Mouse (Mus musculus) ES-E14 (cell line): ENCODE measurements at regions not wholly inside any gene's neighbourhood (a gene's known extent, or its start where the extent isn't known, plus 50 kb on each side); places are given as distances from the start of the nearest gene placed in this dataset.

Experiments used
- CHD2 ChIP-seq: IDR thresholded peaks from 2 replicates; pipeline ENCODE4 v1.6.1; 2014; ENCODE audit warnings: mild to moderate bottlenecking, low read depth, low read length, inconsistent platforms
- HCFC1 ChIP-seq: IDR thresholded peaks from 2 replicates; pipeline ENCODE4 v1.6.1; 2012; ENCODE audit warnings: low read length, inconsistent platforms, borderline replicate concordance; ENCODE audit not compliant: insufficient read depth
- MAFK ChIP-seq: IDR thresholded peaks from 2 replicates; pipeline ENCODE4 v1.6.1; 2014; ENCODE audit warnings: mild to moderate bottlenecking, low read depth, low read length, inconsistent platforms; ENCODE audit not compliant: insufficient read depth
- ZC3H11A ChIP-seq: IDR thresholded peaks from 2 replicates; pipeline ENCODE4 v1.6.1; 2012; ENCODE audit warnings: low read depth, mild to moderate bottlenecking, inconsistent platforms, low read length, borderline replicate concordance
- ZNF384 ChIP-seq: IDR thresholded peaks from 2 replicates; pipeline ENCODE4 v1.6.1; 2012; ENCODE audit warnings: low read depth, low read length, inconsistent platforms

DNA sequence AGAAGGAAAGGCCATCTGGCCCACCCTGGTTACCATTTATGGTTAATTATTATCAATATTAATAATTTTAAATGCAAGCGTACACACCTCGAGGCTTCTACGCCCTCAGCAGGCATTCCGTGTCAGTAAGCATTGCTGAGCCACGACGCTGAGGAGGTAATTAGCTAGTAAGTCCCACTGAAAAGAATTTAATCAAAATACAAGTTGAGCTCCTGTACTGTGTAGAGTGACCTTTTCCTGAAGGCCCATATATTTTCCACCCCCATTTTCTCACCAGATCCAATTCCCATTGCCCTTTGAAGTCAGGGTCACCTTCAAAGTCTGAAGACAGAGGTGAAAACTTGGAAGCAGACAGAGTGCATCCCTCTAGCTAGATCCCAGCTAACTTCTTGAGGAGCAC is 179.8 kb downstream of the Gxylt1 start:
- TF ChIP-seq MAFK (no peak), HCFC1 (no peak), CHD2 (no peak), ZNF384 (no peak), ZC3H11A (no peak)
